Mouse (Mus musculus) small intestine, adult 2 months (tissue): ENCODE results near the gene Tet2.

Experiments used
- CTCF ChIP-seq: fragments of 200-500 bp; IDR thresholded peaks from 2 replicates; pipeline ENCODE4 v1.5.1; 2012; ENCODE audit warnings: low read depth, mild to moderate bottlenecking, control low read depth, inconsistent platforms, low read length, moderate library complexity, mixed read lengths; ENCODE audit not compliant: insufficient replicate concordance, insufficient read length; ENCODE audit errors: extremely low read depth
- POLR2A ChIP-seq: fragments of 200-500 bp; IDR thresholded peaks from 2 replicates; pipeline ENCODE4 v1.6.1; 2012; ENCODE audit warnings: low read depth, mild to moderate bottlenecking, control low read depth, inconsistent platforms, low read length, moderate library complexity

DNA sequence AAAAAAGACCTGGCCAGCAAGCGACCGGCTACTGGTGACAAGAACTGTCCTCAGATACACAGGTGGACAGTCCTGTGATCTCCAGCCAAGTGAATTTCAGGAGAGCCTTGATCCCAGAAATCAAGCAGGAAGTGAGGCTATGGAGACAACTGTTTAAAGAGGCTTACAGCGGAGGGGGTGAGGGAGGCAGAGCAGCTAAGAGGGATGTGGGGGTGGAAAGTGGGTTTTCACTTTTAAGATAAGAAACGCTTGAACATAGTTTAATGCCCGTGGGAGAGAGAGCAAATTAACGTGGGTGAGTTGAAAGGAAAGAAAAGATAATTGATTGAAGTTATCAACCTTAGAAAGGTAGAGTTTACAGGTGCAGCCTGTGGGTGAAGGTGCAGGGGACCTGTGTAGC, 12.7 kb upstream of the Tet2 start:
- TF ChIP-seq CTCF, result no peak
- no peak for TF ChIP-seq POLR2A
